Mouse (Mus musculus): Measurements from ENCODE around the gene Spata25. TPM values are rescaled to one million over a fixed set of nuclear protein-coding genes. Genes with fewer than 3 reads are reported as not detected.
A peak's percentile ranks its signal among the peaks of the same experiment; 100 is the strongest.

Gene Spata25
- polyA plus RNA-seq, 1 experiment from 2014 or later, result not detected

GRCm38 (mm10) chr2:164785481-164786387 is 42.6 kb downstream of the Spata25 start, which contains the start of gene Snx21:
Gene Snx21, plus strand, starts transcription at chr2:164785823.
- WGBS, result under 1% methylated on average over 72 of the region's 89 CpGs
- Histone ChIP-seq H3K9me3 (replicated peaks; ENCODE audit: control insufficient read depth, low read length) (no peaks in the 10 kb centered on the region), H3K4me1 (ENCODE audit: control insufficient read depth, insufficient read depth, low read length) (peaks cover 6% of the 10 kb centered on the region; the same call in 1 of the 2 replicates), H3K27ac (ENCODE audit: low read depth, low read length) (peak within 1 kb of the TSS; percentile 63), H3K27me3 (replicated peaks; ENCODE audit: control insufficient read depth, insufficient read depth, low read length) (no peaks in the 10 kb centered on the region), H3K9ac (ENCODE audit: low read length) (peak within 1 kb of the TSS; percentile 81), H3K36me3 (ENCODE audit: control insufficient read depth, insufficient read depth, low read length) (0 out of 2 replicates have a peak, but pooled peaks cover 3% of the 10 kb centered on the region), H3K4me3 (ENCODE audit: low read depth, low read length) (peak within 1 kb of the TSS; percentile 65), H3K4me2 (ENCODE audit: low read length) (peak within 1 kb of the TSS; percentile 86)
- DNase-seq (ENCODE audit: low spot score) (peak; percentile 86), ATAC-seq (peak; percentile 94)

- peak overlapping the region; percentile 86 for H3K4me2 ChIP-seq (ENCODE audit: low read length)
- peaks cover 6% of the 10 kb centered on the region; the same call in 1 of the 2 replicates for H3K4me1 ChIP-seq (ENCODE audit: control insufficient read depth, insufficient read depth, low read length)
- peak overlapping the region; percentile 81 for H3K9ac ChIP-seq (ENCODE audit: low read length)
- H3K9me3 ChIP-seq (replicated peaks; ENCODE audit: control insufficient read depth, low read length), result no peaks in the 10 kb centered on the region
- no peak for DNase-seq (ENCODE audit: low spot score)
- H3K4me3 ChIP-seq (ENCODE audit: low read depth, low read length), result peak overlapping the region; percentile 65
- no peak overlapping the region for H3K27ac ChIP-seq (ENCODE audit: low read depth, low read length)
- no peaks in the 10 kb centered on the region for H3K27me3 ChIP-seq (replicated peaks; ENCODE audit: control insufficient read depth, insufficient read depth, low read length)
- 13% methylated on average over 7 of the region's 7 CpGs for WGBS
- ATAC-seq, result no peak
- 0 out of 2 replicates have a peak, but pooled peaks cover 3% of the 10 kb centered on the region for H3K36me3 ChIP-seq (ENCODE audit: control insufficient read depth, insufficient read depth, low read length)
These were observed 43.4 kb downstream of the Spata25 start for GRCm38 (mm10) chr2:164784869-164785420.

- Histone ChIP-seq H3K4me3 (ENCODE audit: low read depth, low read length) (no peak overlapping the region), H3K4me1 (ENCODE audit: control insufficient read depth, insufficient read depth, low read length) (peaks cover 6% of the 10 kb centered on the region; the same call in 1 of the 2 replicates)
- 78% methylated on average over 7 of the region's 7 CpGs for WGBS
These were observed 44.3 kb downstream of the Spata25 start for GRCm38 (mm10) chr2:164783926-164784581.

GRCm38 (mm10) chr2:164781876-164782275 is 46.5 kb downstream of the Spata25 start:
- no peaks in the 10 kb centered on the region for H3K9me3 ChIP-seq (replicated peaks; ENCODE audit: control insufficient read depth, low read length)
- peaks cover 6% of the 10 kb centered on the region; the same call in 1 of the 2 replicates for H3K4me1 ChIP-seq (ENCODE audit: control insufficient read depth, insufficient read depth, low read length)
- no peak for ATAC-seq
- WGBS, result 77% methylated on average over 4 of the region's 4 CpGs
- H3K27ac ChIP-seq (ENCODE audit: low read depth, low read length), result no peak overlapping the region
- H3K9ac ChIP-seq (ENCODE audit: low read length), result no peak overlapping the region
- no peak overlapping the region for H3K4me2 ChIP-seq (ENCODE audit: low read length)
- no peaks in the 10 kb centered on the region for H3K36me3 ChIP-seq (ENCODE audit: control insufficient read depth, insufficient read depth, low read length)
- no peaks in the 10 kb centered on the region for H3K27me3 ChIP-seq (replicated peaks; ENCODE audit: control insufficient read depth, insufficient read depth, low read length)
- no peak for DNase-seq (ENCODE audit: low spot score)
- no peak overlapping the region for H3K4me3 ChIP-seq (ENCODE audit: low read depth, low read length)

More at GRCm38 (mm10) chr2:164783926-164784581, 44.3 kb downstream of the Spata25 start:
- no peak overlapping the region for H3K27ac ChIP-seq (ENCODE audit: low read depth, low read length)
- no peak overlapping the region for H3K9ac ChIP-seq (ENCODE audit: low read length)
- H3K4me2 ChIP-seq (ENCODE audit: low read length), result no peak overlapping the region
- ATAC-seq (no peak), DNase-seq (ENCODE audit: low spot score) (no peak)
- H3K27me3 ChIP-seq (replicated peaks; ENCODE audit: control insufficient read depth, insufficient read depth, low read length), result no peaks in the 10 kb centered on the region
- H3K9me3 ChIP-seq (replicated peaks; ENCODE audit: control insufficient read depth, low read length), result no peaks in the 10 kb centered on the region
- 0 out of 2 replicates have a peak, but pooled peaks cover 2% of the 10 kb centered on the region for H3K36me3 ChIP-seq (ENCODE audit: control insufficient read depth, insufficient read depth, low read length)

GRCm38 (mm10) chr2:164779481-164780086 is 48.8 kb downstream of the Spata25 start, which contains the start of gene Tnnc2:
Gene Tnnc2, minus strand, starts transcription at chr2:164779967.
- H3K4me1 ChIP-seq (ENCODE audit: control insufficient read depth, insufficient read depth, low read length), result no peaks in the 10 kb centered on the region
- H3K36me3 ChIP-seq (ENCODE audit: control insufficient read depth, insufficient read depth, low read length), result no peaks in the 10 kb centered on the region
- no peak for DNase-seq (ENCODE audit: low spot score)

GRCm38 (mm10) chr2:164778809-164779208 is 49.5 kb downstream of the Spata25 start:
- Histone ChIP-seq H3K27ac (ENCODE audit: low read depth, low read length) (no peak overlapping the region), H3K9ac (ENCODE audit: low read length) (no peak overlapping the region), H3K4me3 (ENCODE audit: low read depth, low read length) (no peak overlapping the region), H3K9me3 (replicated peaks; ENCODE audit: control insufficient read depth, low read length) (no peaks in the 10 kb centered on the region), H3K27me3 (replicated peaks; ENCODE audit: control insufficient read depth, insufficient read depth, low read length) (no peaks in the 10 kb centered on the region), H3K4me1 (ENCODE audit: control insufficient read depth, insufficient read depth, low read length) (no peaks in the 10 kb centered on the region), H3K36me3 (ENCODE audit: control insufficient read depth, insufficient read depth, low read length) (no peaks in the 10 kb centered on the region), H3K4me2 (ENCODE audit: low read length) (no peak overlapping the region)
- no peak for ATAC-seq
- no peak for DNase-seq (ENCODE audit: low spot score)
- WGBS, result 88% methylated on average over 7 of the region's 7 CpGs

More at GRCm38 (mm10) chr2:164779481-164780086, 48.8 kb downstream of the Spata25 start, which contains the start of gene Tnnc2:
- Histone ChIP-seq H3K27me3 (replicated peaks; ENCODE audit: control insufficient read depth, insufficient read depth, low read length) (no peaks in the 10 kb centered on the region), H3K9me3 (replicated peaks; ENCODE audit: control insufficient read depth, low read length) (no peaks in the 10 kb centered on the region), H3K9ac (ENCODE audit: low read length) (no peak within 1 kb of the TSS), H3K27ac (ENCODE audit: low read depth, low read length) (no peak within 1 kb of the TSS), H3K4me2 (ENCODE audit: low read length) (no peak within 1 kb of the TSS), H3K4me3 (ENCODE audit: low read depth, low read length) (no peak within 1 kb of the TSS)
- ATAC-seq, result no peak
- WGBS, result 75% methylated on average over 8 of the region's 8 CpGs

- 92% methylated on average over 11 of the region's 11 CpGs for WGBS
- Histone ChIP-seq H3K27ac (ENCODE audit: low read depth, low read length) (no peak overlapping the region), H3K4me1 (ENCODE audit: control insufficient read depth, insufficient read depth, low read length) (no peaks in the 10 kb centered on the region), H3K4me3 (ENCODE audit: low read depth, low read length) (no peak overlapping the region), H3K4me2 (ENCODE audit: low read length) (no peak overlapping the region), H3K9me3 (replicated peaks; ENCODE audit: control insufficient read depth, low read length) (no peaks in the 10 kb centered on the region), H3K27me3 (replicated peaks; ENCODE audit: control insufficient read depth, insufficient read depth, low read length) (no peaks in the 10 kb centered on the region), H3K36me3 (ENCODE audit: control insufficient read depth, insufficient read depth, low read length) (peaks cover 2% of the 10 kb centered on the region; the same call in 1 of the 2 replicates), H3K9ac (ENCODE audit: low read length) (no peak overlapping the region)
- no peak for DNase-seq (ENCODE audit: low spot score)
- ATAC-seq, result no peak
These were observed 50.4 kb downstream of the Spata25 start for GRCm38 (mm10) chr2:164778015-164778287.

GRCm38 (mm10) chr2:164777246-164778014 is 50.9 kb downstream of the Spata25 start:
- WGBS, result 81% methylated on average over 30 of the region's 30 CpGs
- Histone ChIP-seq H3K9ac (ENCODE audit: low read length) (no peak overlapping the region), H3K27me3 (replicated peaks; ENCODE audit: control insufficient read depth, insufficient read depth, low read length) (no peaks in the 10 kb centered on the region), H3K4me2 (ENCODE audit: low read length) (no peak overlapping the region), H3K9me3 (replicated peaks; ENCODE audit: control insufficient read depth, low read length) (no peaks in the 10 kb centered on the region), H3K27ac (ENCODE audit: low read depth, low read length) (no peak overlapping the region), H3K4me3 (ENCODE audit: low read depth, low read length) (no peak overlapping the region), H3K36me3 (ENCODE audit: control insufficient read depth, insufficient read depth, low read length) (peaks cover 4% of the 10 kb centered on the region; the same call in 1 of the 2 replicates), H3K4me1 (ENCODE audit: control insufficient read depth, insufficient read depth, low read length) (no peaks in the 10 kb centered on the region)
- DNase-seq (ENCODE audit: low spot score) (no peak), ATAC-seq (no peak)

All from forebrain, embryonic 14.5 days (tissue).